Mouse (Mus musculus) olfactory bulb, adult 2 months (tissue): ENCODE data around the gene Olfr460.

Source experiments
- CTCF ChIP-seq: fragments of 200-500 bp; IDR thresholded peaks from 2 replicates; pipeline ENCODE4 v1.5.1; 2012; ENCODE audit warnings: low read depth, mild to moderate bottlenecking, low read length, moderate library complexity; ENCODE audit not compliant: insufficient read depth
- POLR2A ChIP-seq: fragments of 200-500 bp; IDR thresholded peaks from 2 replicates; pipeline ENCODE4 v1.6.1; 2012; ENCODE audit warnings: mild to moderate bottlenecking, low read depth, low read length, moderate library complexity; ENCODE audit not compliant: insufficient read depth

- TF ChIP-seq POLR2A (no peak), CTCF (no peak)
These were observed 16.4 kb downstream of the Olfr460 start, which contains the start of gene Clec5a for GRCm38 (mm10) chr6:40585645-40586044.
